Mouse (Mus musculus) left cerebral cortex, adult 9 months (tissue): ENCODE measurements around the gene Zbtb8b.
"Not testable (repeated sequence)": the region's sequence is repeated elsewhere in the genome, so short reads cannot be mapped to it uniquely, and the experiment has no call there.

Source experiments
- DNase-seq, 2 experiments: peaks; one replicate each; pipeline ENCODE4 v3.0.0; 2022; ENCODE audit warnings: low spot score in 2 of 2

The Zbtb8b gene

DNA sequence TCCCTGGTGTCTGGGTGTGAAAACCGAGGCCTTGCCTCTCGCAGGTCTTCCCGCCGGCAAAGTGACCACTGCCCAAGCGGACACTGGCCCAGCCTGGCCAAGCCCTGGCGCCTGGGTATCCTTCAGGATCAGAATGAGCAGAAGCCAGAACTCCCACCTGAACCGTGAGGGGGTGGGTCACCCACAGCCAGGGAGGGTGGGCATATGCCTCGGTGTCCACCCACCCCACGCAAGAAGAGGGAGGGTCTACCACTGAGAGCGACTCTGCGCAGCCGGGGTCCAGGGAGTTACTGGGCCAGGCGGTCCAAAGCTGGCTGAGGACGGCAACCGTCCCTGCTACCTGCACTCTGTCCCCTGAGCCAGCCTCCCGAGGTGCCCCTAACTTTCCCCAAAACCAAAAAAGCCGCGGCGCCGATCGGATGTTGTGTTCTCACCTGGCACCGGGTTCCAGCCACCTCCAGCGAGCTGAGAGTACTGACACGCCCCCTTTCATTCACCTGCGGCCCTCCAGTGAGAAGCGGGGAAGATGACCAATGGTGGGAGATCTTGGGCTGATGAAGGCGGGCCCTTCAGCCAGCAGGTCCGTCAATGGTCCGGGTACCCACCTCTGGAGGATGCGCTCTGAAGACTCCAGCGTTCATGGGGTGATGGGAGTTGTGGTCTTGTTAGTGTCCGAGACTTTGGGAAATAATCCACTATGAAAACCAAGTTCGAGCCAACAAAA is at the start of gene Zbtb8b:
Zbtb8b (minus strand) TSS at position 514 of the 724 bp plus-strand sequence.
- peak; percentile 73 to 89 for DNase-seq

DNA sequence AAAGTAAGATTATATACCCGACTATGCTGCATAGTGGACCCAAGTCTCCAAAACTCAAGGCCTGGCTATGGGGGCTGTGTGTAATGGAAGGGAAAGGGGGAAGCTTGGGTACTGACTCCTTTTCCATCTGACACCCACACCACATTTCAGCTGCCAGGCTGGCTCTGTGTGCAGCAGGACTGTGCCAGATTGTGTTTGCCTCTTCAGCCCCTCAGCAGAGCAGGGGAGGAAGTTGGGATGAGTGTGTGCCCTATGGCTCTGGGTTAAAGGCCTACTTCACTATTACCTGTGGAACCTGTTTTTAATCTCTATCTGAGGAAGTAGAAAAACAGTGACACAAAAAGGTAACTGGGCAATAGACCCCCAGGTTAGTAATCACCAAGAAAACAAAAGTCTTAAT is 40.4 kb upstream of the Zbtb8b start:
- no peak for DNase-seq

DNA sequence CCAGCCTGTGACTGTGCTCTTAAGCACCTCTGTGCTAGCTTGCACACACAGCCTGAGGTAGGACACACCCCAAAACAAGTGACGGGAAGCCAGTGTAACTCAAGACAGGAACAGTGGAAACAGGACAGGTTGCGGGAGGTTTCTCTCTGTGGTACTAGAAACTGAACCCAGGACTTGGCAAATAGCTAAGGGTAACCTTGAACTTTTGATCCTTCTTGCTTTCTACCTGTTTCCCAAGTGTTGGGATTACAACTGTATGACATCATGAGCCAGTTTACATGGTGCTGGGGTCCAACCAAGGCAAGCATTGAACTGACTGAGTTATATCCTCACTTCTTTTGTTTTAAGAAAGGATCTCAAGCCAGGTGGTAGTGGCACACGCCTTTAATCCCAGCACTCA is 39.2 kb upstream of the Zbtb8b start:
- no peak for DNase-seq

DNA sequence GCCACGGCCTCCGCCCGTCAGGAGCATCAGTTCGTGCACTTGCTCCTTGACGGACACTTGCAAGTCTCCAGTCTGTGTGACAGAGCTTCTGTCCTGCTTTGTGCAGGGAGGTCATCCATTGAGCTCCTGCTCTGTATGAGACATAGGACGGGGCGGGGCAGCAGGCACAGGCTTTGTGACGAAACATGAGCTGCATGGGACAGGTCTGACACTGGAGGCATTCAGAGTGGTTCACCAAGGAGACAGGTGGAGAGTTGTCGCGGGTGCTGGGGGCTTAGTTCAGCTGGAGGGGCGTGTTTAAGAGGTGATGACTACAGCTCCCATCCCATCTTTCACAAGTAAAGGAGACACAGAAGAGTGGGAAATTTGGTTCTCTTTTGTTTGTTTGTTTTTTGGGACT is 35.4 kb upstream of the Zbtb8b start:
- DNase-seq = no peak

DNA sequence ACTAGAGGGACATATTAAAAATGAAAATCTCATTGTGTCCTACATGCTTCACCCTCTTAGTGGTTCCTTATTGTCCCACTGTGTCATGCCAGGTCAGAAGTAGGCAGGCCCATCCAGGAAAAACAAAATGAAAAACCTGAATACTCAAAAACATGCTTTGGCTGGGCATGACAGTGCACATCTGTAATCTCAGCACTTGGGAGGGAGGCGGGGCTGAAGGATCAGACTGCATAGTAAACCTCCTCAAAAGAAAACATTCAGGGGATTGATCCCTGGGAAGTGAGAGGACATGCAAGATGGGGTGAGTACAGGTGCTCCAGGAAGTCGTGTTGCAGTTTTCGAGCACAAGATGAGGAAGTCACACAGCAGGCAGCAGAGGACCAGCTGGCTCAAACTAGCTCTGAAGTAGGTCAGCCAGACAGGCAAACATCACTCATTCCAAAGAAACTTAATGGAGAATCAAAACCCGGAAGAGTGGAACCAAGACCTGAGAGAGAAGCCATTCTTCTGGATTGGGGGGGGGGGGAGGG is 23.7 kb upstream of the Zbtb8b start:
- no peak for DNase-seq

DNA sequence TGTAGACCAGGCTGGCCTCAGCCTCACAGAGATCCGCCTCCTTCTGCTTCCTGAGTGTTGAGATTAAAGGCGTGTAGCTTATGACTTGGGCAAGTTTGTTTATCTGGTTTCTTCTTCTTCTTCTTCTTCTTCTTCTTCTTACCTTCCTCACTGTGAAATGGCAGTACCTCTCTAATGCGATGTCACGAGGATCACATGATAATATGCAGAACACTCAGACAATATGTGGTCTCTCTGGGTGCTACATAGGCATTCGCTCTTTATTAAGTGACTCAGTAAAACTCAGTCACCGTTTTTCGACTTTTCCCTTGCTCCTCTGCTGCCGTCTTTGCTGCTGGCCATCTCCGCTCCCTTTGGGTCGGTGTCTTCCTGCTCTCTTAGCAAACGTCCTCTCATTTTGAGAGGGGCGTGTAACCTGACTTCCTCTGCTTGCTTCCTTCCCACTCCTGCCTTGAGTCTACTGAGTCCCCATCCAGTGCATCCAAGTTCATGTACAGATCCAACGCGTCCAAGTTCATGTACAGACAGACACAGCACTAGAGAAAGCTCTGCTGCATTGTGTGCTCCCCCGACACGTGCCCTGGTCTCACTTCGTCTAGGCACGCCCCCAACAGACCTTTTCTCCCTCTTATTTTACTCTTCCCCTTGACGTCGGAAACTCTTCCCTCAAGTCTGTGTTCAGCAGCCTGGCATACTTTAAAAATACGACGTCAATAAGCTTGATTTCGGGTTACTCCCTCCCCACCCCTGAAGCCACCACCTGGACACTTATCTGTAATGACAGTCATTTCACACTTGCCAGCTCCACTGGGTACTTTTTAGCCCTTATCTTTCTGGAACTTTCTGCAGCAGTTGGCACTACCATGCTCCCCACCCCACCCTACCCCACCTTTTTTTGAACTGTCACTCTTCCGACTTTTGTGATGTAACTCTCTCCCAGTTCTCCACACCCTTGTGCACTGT is 22.7 kb upstream of the Zbtb8b start:
- DNase-seq = no peak

DNA sequence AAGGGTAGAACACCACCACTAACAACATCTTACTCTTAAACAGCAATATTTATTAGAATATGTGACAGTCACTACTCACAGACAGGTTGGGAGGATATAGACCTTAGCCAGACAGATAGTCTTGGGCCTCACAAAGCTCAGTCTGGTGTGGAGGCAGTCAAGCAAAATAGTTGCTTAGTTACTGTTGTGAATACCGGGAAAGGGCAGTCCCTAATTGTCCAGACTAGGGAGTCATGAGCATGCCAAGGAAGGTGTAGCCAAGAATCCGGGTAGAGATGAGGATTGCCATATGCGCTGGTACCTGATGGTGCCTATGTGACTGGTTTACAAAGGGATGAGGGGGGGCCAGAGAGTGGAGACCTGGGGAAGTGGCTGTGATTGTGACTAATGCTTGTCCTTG is 21.5 kb upstream of the Zbtb8b start:
- DNase-seq = no peak

DNA sequence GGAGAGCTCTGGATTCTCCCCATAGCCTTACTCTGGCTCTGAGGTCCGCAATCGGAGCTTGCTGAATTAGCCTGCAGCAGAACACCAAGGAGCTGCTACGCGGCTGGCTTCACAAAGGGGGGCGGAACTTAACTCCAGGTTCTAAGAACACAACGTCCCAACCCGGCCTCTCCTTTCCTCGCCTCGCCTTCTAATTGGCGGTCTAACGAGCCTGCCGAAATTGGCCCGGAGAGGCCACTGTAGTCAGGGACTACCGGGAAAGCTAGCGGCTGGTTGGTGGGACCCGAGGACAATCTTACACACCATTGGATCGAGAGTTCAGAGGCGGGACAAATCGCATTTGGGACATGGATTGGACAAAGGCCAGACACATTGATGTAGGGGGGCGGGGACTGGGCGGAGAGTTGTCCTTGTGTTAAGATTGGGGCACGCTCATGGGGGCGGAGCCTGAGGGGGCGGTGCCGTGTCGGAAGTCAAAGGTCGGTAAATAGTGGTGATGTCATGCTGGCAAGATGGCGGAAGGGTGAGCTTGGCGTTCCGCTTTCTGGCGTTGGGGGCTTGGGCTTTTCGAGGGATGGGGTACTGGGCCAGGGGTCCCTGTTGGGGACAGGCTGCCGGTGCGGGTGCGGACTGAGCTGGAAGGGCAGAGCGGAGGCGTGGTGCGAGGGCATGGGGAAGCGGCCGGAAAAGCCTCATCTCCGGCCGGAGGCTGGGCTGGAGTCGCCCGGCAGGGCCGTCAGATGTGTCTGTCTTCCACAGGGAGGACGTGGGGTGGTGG is 20.7 kb upstream of the Zbtb8b start, which contains the start of gene Bsdc1:
Bsdc1 (plus strand) TSS at position 399 of the 778 bp plus-strand sequence.
- DNase-seq = peak; percentile 100

DNA sequence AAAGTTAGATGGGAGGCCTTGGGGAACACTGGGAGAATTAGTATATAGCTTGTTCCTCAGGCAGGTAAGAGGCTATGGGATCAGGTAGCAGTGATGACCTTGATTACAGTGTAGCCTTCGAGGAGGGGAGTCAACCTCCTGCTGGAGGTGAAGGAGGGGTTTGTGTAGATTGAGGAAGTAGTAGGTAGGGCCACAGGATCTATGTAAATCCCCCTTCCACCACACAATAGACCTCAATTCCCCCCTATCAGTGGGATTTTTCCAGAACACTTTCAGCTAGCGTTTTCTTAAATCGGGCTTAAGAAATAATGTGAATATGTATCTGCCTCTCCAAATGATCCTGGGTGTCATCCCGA is 20.2 kb upstream of the Zbtb8b start:
- peak in 1 of 2 experiments; percentile 5 for DNase-seq

DNA sequence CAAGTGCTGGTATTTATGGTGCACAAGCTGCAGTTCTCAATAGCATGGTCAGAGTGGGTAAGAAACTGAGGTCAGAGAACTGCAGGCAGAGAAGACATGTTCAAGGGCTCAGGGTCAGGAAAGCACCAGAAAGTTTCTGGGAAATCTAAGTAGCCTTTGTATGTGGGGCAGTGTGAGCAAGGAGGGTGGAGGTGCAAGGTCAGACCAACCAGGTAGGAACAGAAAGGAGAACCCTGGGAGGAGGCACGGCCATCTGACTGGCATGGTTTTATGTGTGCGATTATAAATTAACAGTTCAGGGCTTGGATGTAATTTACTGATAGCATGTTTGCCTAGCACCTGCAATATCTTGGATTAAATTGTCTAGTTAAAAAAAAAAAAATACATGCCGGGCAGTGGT is 19.1 kb upstream of the Zbtb8b start:
- no peak for DNase-seq

DNA sequence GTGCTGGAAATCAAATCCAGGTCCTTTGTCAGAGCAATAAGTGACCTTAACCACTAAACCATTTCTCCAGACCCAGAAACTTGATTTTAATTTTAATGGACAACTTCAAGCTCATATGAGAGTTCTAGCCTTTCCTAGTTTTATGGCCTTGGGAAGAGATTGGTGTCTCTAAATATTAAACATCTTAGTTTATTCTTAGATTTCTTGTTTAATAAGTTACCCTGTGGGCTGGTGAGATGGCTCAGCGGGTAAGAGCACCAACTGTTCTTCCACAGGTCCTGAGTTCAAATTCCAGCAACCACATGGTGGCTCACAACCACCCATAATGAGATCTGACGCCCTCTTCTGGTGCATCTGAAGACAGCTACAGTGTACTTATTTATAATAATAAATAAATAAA is 16.7 kb upstream of the Zbtb8b start:
- DNase-seq = not testable (repeated sequence)

DNA sequence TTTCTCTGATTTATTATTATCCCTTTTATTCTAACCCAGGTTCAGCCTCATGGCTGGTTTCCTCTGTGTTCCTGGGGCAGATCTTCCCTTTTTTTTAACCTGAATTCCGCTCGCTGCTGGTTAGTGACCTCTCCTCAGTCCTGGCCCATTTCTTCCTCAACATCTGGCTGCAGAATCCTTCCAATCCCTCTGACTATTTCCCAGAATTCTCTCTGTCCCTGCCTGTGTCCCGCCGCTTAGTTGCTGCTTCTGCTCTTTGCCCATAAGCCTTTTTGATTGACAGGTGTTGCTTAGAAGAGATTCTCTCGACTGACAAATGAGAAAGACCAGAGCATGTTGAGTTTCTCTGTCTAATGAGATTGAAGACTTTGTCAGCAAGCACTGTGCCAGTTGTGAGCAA is 15.5 kb upstream of the Zbtb8b start:
- no peak for DNase-seq

DNA sequence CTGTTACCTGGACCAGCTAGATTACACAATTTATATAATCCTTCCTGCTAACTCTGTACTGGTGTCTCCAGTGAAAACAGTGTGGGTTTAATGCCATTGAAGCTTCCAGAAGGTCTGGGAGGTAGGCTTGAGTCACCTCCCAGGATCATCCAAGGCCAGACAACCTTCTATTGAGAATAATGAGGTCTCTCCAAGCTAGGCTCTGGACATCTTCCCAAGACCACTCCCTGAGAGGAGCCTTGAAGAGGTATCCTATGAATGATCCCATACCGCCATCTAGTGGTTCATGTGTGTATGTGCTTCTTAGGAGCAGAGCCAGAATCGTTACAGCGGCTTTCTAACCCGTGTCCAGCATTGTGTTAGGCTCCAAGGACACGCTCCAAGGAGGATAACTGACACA is 14.6 kb upstream of the Zbtb8b start:
- peak in 1 of 2 experiments; percentile 81 for DNase-seq

DNA sequence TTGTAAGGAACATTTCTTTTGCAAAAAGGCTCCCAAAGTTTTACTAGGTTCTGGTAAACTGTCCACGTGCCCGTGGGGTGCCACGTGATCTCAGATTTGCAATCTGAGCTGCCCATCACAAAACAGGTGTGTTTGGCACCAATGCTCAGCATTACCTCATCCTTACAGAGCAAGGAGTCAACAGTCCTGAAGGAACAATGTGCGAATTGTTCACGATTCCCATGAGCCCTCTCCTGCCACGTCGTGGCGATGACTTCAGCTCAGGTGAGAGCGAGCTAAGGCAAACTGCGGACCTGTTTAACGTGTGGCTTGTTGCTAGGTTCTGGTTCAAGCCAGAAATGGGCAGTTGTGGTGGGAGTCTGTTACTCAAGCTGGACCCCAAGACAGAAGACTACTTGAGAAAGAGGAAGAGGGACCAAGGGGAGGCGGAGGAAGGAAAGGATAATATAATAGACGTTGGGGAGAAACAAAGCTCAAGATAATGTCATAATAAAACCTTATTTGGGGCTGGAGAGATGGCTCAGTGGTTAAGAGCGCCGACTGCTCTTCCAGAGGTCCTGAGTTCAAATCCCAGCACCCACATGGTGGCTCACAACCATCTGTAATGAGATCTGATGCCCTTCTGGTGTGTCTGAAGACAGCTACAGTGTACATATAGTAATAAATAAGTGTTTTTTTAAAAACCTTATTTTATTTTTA is 11.0 kb upstream of the Zbtb8b start:
- no peak for DNase-seq

DNA sequence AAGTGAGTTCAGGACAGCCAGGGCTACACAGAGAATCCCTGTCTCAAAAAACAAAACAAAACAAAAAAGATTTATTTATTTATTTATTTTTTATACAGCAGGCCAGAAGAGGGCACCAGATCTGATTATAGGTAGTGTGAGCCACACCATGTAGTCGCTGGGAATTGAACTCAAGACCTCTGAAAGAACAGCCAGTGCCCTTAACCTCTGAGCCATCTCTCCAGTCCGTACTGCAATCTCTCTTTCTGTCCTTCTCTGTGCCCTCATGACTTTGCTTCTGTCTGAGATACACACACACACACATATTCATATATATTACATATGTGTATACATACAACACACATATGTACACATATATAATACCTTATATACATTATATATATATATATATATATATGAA is 10.2 kb upstream of the Zbtb8b start:
- DNase-seq = no peak

DNA sequence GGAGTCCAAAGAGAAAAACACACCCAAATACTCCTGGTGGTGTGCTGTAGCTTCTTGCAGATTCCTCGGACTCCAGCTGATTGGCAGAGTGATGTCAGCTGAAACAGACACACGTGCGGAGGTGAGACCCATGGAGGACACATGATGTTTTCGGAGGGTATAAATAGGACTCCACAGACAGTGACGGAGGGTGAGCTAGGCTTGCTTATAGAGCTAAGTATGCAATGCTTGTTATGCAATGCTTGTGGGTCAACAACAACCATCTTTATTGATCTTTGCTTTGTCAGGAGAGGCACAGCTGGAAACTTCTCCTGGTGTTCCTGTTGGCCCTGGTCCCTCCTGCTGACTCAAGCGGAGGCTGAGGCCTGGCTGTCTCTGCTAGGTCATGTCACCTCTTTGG is 8.1 kb upstream of the Zbtb8b start:
- no peak for DNase-seq

DNA sequence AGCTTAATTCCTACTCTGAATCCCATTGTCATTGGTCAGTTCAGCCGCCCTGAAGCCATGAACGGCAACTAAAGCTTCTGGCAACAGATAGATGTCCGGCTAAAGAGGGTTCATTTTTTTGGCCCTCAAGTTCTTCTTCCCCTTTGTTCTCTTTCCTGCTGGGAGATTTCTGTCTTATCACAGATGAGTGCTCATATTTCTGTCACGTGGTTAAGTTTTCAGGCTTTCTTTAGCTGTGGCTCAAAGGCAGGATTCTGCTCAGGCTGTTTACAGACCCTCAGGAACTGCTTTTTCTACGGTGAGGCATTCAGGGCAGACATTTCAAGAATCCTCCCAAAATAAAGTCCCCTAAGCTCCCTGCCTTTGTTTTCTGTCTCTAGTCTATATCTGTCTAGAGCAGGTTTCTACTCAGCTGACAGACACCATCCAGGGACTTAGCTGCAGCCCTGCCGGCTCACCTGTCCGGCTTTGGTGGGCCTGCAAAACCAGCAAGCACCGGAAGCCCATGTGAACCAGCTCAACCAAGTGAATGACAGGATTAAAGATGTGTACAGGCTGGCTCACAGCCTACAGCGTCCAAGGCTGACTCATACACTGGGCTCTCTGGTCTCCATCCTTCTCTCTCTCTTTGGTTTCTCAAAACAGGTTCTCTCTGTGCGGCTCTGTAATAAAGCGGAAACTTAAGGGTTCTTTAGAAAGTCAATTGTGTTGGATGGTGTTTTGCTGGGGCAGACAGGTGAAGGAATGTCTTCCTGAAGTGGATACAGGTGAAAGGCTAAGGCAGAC is 7.3 kb upstream of the Zbtb8b start:
- no peak for DNase-seq

DNA sequence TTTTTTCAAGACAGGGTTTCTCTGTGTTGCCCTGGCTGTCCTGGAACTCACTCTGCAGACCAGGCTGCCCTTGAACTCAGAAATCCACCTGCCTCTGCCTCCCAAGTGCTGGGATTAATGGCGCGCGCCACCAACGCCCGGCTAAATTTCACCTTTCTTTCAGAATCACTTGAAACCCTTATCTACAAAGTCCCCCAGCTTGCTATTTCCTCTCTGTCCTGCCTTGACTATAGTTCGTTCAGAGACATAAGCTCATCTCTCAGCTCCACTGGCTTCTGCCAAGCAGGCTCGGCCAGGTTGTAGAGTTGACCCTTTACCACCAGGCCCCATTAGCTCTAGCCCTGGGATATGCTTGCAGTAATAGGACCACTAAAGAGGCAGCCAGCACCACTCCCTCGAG is 6.7 kb upstream of the Zbtb8b start:
- no peak for DNase-seq

DNA sequence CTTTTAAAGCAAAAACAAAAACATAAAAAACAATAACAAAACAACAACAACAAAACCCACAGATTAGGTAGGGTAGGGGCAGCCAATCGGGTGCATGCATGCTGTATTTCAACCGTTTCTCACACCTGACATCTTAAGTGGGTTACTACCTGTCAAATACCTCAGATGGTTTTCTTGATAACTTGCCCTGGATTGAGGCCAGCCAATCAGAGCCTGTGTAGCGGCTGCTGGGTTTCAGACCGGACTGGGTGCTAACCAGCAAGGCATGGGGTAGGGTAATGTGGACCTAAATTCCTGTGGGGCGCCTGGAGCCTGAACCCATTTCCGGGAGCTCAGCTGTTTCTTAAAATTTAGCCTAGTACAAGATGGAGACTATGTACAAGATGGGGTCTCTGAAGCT is 492 bp upstream of the Zbtb8b start:
- no peak for DNase-seq

DNA sequence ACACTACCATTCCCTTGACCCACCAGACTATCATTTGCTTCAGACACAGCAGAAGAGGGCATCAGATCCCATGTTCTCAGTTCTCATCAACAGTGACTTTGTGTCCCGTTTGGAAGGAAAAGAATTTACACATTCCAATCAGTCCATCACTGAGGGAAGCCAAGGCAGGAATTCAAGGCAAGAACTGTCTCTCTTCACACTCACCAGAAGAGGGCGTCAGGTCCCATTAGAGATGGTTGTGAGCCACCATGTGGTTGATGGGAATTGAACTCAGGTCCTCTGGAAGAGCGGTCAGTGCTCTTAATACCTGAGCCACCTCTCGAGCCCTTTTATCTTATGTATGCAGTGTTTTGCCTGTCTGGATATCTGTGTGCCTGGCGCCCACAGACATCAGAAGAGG is 22.3 kb downstream of the Zbtb8b start:
- DNase-seq = no peak

DNA sequence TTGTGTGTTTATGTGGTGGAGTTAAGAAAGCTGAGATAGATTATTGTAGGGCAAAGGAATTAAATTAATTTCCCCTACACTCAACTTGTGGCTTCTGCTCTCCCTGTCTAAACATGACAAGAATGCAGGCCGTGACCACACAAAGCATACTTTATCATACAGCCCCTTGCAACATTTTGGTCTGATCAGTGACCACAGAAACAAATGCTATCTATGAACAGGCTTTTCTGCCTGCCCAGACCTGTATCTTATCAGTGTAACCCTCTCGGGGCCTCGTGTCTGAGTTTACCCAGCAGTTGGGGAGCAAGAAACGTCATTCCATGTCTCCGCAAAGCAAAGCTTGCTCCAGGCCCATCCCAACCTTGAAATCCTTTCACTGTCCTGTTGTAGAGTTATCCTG is 24.2 kb downstream of the Zbtb8b start:
- no peak for DNase-seq
